Mouse (Mus musculus) heart, embryonic 13.5 days (tissue): Measurements from ENCODE around the gene Galnt6. TPM values are rescaled to one million over a fixed set of nuclear protein-coding genes. Genes with fewer than 3 reads are reported as not detected.
"Not testable (repeated sequence)": the region's sequence is repeated elsewhere in the genome, so short reads cannot be mapped to it uniquely, and the experiment has no call there.

Experiments used
- ATAC-seq: fragments of 200-750 bp; cut with Nextera tagmentation; 2 replicates; pipeline ENCODE4 v1.8.0; 2017; ENCODE audit warnings: moderate TSS enrichment; ENCODE audit not compliant: insufficient number of reproducible peaks, low FRiP score, low TSS enrichment; ENCODE audit errors: extremely low read depth
- H3K27ac ChIP-seq: fragments of 300-500 bp; sonication (generic); replicated peaks from 2 replicates; pipeline ENCODE4 v1.5.1; 2015; ENCODE audit warnings: moderate library complexity, mild to moderate bottlenecking, inconsistent platforms
- H3K27me3 ChIP-seq: fragments of 300-500 bp; sonication (generic); replicated peaks from 2 replicates; pipeline ENCODE4 v1.6.1; 2015; ENCODE audit warnings: mild to moderate bottlenecking, inconsistent platforms
- H3K36me3 ChIP-seq: fragments of 300-500 bp; sonication (generic); 2 replicates; pipeline ENCODE4 v1.6.1; 2015; ENCODE audit warnings: mild to moderate bottlenecking, inconsistent platforms
- H3K4me1 ChIP-seq: fragments of 300-500 bp; sonication (generic); 2 replicates; pipeline ENCODE4 v1.6.1; 2015; ENCODE audit warnings: inconsistent platforms
- H3K4me2 ChIP-seq: fragments of 300-500 bp; sonication (generic); 2 replicates; pipeline ENCODE4 v1.6.1; 2015; ENCODE audit warnings: inconsistent platforms, mild to moderate bottlenecking, moderate library complexity
- H3K4me3 ChIP-seq: fragments of 300-500 bp; sonication (generic); 2 replicates; pipeline ENCODE4 v1.5.1; 2015; ENCODE audit warnings: moderate library complexity, mild to moderate bottlenecking, inconsistent platforms
- H3K9ac ChIP-seq: fragments of 300-500 bp; sonication (generic); 2 replicates; pipeline ENCODE4 v1.6.1; 2015; ENCODE audit warnings: inconsistent platforms, mild to moderate bottlenecking, moderate library complexity
- H3K9me3 ChIP-seq: fragments of 300-500 bp; sonication (generic); 2 replicates; pipeline ENCODE4 v1.6.1; 2016; ENCODE audit warnings: inconsistent platforms
- WGBS: fragments of 180-500 bp; shearing (Covaris S2); methylation state at CpG from one replicate; pipeline ENCODE4 v1.1.7; 2015; ENCODE audit warnings: mixed read lengths; 5-methylcytosine and 5-hydroxymethylcytosine counted together
- polyA plus RNA-seq: library from polyadenylated mRNA; unstranded; fragments of >200 nt; fragmentation: Nextera tagmentation; extraction: Ambion mirVana; gene quantifications from 2 replicates; pipeline ENCODE4 v1.2.1, GENCODE M21; 2015

The Galnt6 gene
- polyA plus RNA-seq: 0.09 and 0.13 TPM in 2 replicates

DNA sequence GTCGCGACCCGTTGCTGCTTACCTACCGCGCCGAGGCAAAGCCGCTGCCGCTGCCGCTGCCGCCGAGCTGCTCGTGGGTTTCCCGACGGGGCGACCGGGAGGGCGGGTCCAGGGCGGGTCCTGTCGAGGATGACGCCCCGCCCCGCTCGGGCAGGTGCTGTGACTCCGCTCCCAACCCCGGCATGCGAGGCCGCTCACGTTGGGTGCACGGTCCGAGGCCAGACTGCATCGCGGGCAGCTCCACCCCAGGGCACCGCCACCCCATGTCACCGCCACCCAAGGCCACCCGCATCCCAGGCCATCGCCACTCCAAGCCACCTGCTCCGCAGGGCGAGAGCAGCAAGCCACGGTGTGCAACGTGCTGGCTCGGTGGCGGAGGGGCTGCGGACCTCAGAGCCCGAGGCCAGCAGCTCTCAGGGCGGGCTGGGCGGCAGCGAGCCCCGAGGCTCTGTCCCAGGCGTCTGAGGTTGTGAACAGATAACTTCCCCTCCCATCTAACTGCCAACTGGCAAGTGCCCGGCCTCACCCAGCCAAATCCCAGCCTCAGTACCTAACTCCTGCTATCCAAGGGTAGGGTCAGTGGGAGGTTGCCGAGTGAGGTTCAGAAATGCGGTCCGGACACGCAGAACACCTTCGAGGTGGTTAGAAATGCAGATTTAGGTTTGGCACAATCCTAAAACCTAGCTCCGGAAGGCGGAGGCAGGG, at the start of gene Galnt6:
Gene Galnt6, minus strand, starts transcription at position 96 of the 705 bp plus-strand sequence.
- Histone ChIP-seq H3K4me2 (peak within 1 kb of the TSS; percentile 62), H3K9me3 (no peaks in the 10 kb centered on the region), H3K4me1 (peaks cover 19% of the 10 kb centered on the region), H3K27ac (no peak within 1 kb of the TSS), H3K27me3 (peaks cover 71% of the 10 kb centered on the region), H3K9ac (peak within 1 kb of the TSS; percentile 50), H3K4me3 (peak within 1 kb of the TSS; percentile 39), H3K36me3 (no peaks in the 10 kb centered on the region)
- no peak for ATAC-seq
- WGBS: 6% methylated on average over 57 of the region's 57 CpGs

DNA sequence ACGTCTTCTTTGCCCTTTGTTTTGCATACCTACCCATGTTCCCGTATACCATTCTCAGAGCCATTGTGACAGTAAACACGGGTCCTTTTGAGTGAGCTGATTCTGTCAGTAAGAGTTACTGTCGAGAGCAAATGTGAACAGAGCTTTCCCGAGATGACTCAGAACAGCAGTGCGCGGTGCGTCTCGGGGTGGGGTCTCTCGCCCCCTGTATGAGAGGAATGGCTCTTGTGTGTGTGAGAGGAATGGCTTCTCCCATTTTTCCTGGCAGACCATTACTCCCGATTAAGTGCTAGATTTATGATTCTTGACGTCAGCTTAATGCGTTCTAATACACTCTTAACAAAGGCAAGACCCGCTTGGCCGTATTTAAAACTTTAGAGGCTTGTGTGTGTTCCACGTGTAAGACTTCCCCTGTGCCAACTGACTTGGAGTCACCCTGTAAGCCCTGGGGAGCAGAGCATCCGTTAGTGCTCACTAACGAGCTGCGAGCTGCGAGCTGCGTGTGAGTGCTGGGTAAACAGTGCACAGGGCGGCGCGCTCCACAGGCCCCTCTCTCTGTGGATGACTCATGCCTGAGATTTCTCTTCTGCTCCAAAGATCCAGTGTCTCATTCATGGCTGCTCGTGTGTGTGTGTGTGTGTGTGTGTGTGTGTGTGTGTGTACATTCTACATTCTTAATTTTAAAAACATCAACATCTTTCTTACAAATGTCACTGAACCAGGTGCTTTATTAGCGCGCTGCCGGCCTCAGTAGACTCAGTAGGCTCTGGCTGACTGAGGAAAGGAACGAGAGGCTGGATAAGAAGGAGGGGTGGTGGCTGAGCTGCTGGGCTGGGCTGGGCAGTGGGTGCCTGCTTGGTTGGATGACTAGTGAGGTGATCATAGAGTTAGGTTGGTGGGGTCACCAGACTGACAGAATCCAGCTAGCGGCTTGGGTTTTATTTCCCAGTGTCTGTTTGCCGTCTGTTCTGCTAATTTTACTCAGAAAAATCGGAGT, 48.1 kb upstream of the Galnt6 start:
- peaks cover 90% of the 10 kb centered on the region for H3K27me3 ChIP-seq

GRCm38 (mm10) chr15:100776424-100776823, 47.2 kb upstream of the Galnt6 start:
- no peak overlapping the region for H3K4me3 ChIP-seq
- no peak for ATAC-seq
- peaks cover 91% of the 10 kb centered on the region for H3K27me3 ChIP-seq
- no peak overlapping the region for H3K27ac ChIP-seq
- H3K4me2 ChIP-seq: no peak overlapping the region
- H3K4me1 ChIP-seq: peaks cover 20% of the 10 kb centered on the region
- H3K9me3 ChIP-seq: no peaks in the 10 kb centered on the region
- WGBS: 80% methylated on average over 3 of the region's 3 CpGs
- no peak overlapping the region for H3K9ac ChIP-seq
- no peaks in the 10 kb centered on the region for H3K36me3 ChIP-seq

More for the DNA sequence above, 48.1 kb upstream of the Galnt6 start:
- no peak overlapping the region for H3K27ac ChIP-seq
- H3K4me1 ChIP-seq: peaks cover 20% of the 10 kb centered on the region
- H3K9ac ChIP-seq: no peak overlapping the region
- no peaks in the 10 kb centered on the region for H3K9me3 ChIP-seq
- H3K4me3 ChIP-seq: no peak overlapping the region
- ATAC-seq: no peak
- no peaks in the 10 kb centered on the region for H3K36me3 ChIP-seq
- no peak overlapping the region for H3K4me2 ChIP-seq
- WGBS: 58% methylated on average over 32 of the region's 32 CpGs

DNA sequence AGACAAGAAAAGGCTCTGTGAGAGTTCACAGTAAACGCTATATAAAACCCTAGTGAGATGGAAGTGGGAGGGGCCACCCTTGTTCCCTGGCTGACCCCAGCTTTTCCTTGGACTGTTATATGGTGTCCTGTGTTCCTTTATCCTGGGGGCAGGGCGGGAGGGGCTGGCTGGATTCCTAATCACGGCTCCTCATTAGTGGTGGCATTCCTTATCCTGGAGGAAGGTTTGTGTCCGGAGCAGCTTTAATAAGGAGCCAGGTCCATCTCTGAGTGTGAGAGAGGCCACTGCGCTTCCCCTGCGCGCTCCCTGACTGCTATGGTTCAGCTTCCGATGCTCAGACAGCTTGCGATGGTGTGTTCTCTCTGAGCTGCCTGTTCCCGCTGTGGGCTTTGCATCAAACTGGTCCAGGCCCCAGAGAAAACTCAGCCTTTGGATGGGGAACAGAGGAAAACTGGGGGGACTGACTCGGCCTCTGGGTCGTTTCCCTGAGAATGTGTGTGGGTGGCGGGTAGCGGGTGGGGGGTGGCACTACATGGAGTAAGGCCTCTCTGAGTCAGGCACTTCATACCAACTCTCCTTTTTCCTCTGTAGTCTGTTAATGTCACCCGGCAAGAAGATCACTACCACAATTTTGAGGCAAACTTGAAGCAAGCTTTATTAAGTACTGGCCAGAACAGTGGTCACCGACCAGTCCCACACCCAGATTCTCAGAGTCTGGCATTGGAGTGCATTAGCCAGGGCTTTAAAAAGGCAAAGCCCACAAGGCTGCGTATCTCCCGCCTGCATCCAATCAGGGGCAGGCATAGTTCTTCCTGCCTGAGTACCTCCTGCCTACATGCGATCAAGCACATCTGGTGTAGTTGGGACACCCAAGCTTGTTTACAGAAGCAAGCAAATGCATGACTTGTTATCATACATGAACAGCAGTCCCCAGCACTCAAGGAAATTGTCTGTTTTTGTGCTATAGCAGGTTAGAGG, 46.3 kb upstream of the Galnt6 start:
- ATAC-seq: no peak
- no peaks in the 10 kb centered on the region for H3K36me3 ChIP-seq
- no peak overlapping the region for H3K9ac ChIP-seq
- H3K4me2 ChIP-seq: no peak overlapping the region
- no peaks in the 10 kb centered on the region for H3K9me3 ChIP-seq
- 53% methylated on average over 19 of the region's 19 CpGs for WGBS
- H3K4me1 ChIP-seq: peaks cover 19% of the 10 kb centered on the region
- no peak overlapping the region for H3K27ac ChIP-seq
- H3K27me3 ChIP-seq: peaks cover 91% of the 10 kb centered on the region
- no peak overlapping the region for H3K4me3 ChIP-seq

DNA sequence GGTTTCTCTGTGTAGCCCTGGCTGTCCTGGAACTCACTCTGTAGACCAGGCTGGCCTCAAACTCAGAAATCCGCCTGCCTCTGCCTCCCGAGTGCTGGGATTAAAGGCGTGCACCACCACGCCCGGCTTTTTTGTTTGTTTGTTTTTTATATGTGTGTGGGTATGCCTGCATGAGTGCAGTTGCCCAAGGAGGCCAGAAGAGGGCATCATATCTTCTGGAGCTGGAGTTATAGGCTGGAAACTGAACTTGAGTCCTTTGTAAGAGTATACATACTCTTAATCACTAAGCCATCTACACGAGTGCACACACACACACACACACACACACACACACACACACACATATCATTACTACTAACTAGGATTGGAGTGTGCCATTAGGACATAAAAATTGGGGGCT, 44.7 kb upstream of the Galnt6 start:
- H3K9ac ChIP-seq, H3K4me2 ChIP-seq, H3K27ac ChIP-seq, H3K36me3 ChIP-seq, H3K4me3 ChIP-seq, H3K4me1 ChIP-seq, ATAC-seq, H3K9me3 ChIP-seq: not testable (repeated sequence)
- WGBS: 87% methylated on average over 6 of the region's 6 CpGs
- peaks cover 91% of the 10 kb centered on the region for H3K27me3 ChIP-seq

DNA sequence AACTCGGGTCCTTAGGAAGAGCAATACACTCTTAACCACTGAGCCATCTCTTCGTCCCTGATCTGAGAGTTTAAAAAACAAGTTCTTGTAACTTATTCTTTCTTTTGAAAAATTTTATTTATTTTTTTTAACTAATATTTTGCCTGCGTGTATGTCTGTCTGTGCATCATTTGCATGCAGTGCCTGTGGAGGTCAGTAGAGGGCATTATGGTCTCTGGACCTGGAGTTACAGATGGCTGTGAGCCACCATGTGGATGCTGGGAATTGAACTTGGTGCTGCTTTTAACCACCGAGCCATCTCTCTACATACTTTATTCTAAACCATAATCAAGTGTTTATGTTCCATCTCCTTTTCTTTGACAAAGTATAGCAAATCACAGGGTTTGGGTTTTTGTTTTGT, 43.5 kb upstream of the Galnt6 start:
- Histone ChIP-seq H3K9me3 (0 out of 2 replicates have a peak, but pooled peaks cover 6% of the 10 kb centered on the region), H3K4me3 (no peak overlapping the region), H3K36me3 (no peaks in the 10 kb centered on the region), H3K9ac (no peak overlapping the region), H3K27ac (no peak overlapping the region), H3K4me2 (no peak overlapping the region), H3K27me3 (peaks cover 91% of the 10 kb centered on the region), H3K4me1 (peaks cover 9% of the 10 kb centered on the region)
- 77% methylated on average over 4 of the region's 4 CpGs for WGBS
- no peak for ATAC-seq

- Histone ChIP-seq H3K27me3 (peaks cover 91% of the 10 kb centered on the region), H3K36me3 (no peaks in the 10 kb centered on the region), H3K4me3 (no peak overlapping the region), H3K4me1 (peaks cover 5% of the 10 kb centered on the region), H3K4me2 (no peak overlapping the region), H3K27ac (no peak overlapping the region), H3K9ac (no peak overlapping the region), H3K9me3 (0 out of 2 replicates have a peak, but pooled peaks cover 6% of the 10 kb centered on the region)
- 89% methylated on average over 5 of the region's 5 CpGs for whole genome bisulfite sequencing
- ATAC-seq: no peak
Observed at GRCm38 (mm10) chr15:100770338-100770737, 41.2 kb upstream of the Galnt6 start.

- not testable (repeated sequence) for H3K27ac ChIP-seq, H3K4me1 ChIP-seq, H3K9ac ChIP-seq, ATAC-seq, H3K9me3 ChIP-seq, H3K36me3 ChIP-seq, H3K4me3 ChIP-seq, H3K4me2 ChIP-seq
- WGBS: 44% methylated on average over 4 of the region's 4 CpGs
- peaks cover 93% of the 10 kb centered on the region for H3K27me3 ChIP-seq
Observed at GRCm38 (mm10) chr15:100769023-100769422, 39.8 kb upstream of the Galnt6 start.

DNA sequence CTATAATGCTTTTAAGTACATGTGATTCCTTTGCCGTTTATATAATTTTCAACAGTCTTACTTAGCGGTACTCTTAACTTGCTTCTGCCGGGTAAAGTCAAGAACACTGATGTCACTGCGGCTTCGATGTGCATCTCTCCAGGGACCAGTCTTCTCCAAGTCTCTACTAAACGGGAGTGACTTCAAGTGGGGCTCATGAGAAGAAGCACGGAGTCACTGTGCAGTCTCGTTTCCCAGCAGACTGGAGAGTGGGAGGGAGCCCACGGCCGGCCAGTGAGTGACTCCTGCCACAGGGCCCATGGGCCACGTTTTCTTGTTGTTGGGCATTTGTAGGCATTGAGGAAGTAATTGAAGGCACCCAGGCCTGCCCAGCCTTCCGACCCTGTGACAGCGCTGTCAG, 38.7 kb upstream of the Galnt6 start:
- H3K9ac ChIP-seq: no peak overlapping the region
- no peaks in the 10 kb centered on the region for H3K36me3 ChIP-seq
- H3K9me3 ChIP-seq: 0 out of 2 replicates have a peak, but pooled peaks cover 6% of the 10 kb centered on the region
- H3K4me2 ChIP-seq: no peak overlapping the region
- no peaks in the 10 kb centered on the region for H3K4me1 ChIP-seq
- no peak overlapping the region for H3K27ac ChIP-seq
- no peak overlapping the region for H3K4me3 ChIP-seq
- WGBS: 80% methylated on average over 13 of the region's 13 CpGs
- peaks cover 95% of the 10 kb centered on the region for H3K27me3 ChIP-seq
- no peak for ATAC-seq

DNA sequence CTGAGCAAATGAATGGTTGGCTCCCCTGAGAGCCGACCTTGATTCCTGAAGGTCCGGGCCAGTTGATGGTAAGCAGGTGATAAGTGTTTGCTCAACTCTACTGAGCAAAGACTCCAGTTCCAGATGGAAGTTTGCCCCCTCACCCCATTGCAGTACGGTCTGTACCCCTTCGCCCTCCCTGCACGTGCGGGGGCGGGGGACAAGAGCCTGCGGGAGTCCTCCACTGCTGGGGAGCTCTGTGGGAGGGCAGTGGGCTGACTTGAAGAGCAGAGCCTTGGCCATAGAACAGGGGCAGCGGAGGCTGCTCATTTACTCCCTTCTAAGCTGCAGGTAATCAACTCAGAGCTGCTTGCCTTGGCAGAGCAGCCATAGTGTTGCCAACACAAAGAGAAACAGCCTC, 37.6 kb upstream of the Galnt6 start:
- H3K4me2 ChIP-seq: no peak overlapping the region
- H3K4me1 ChIP-seq: peaks cover 5% of the 10 kb centered on the region; the same call in 1 of the 2 replicates
- no peak overlapping the region for H3K27ac ChIP-seq
- WGBS: 67% methylated on average over 9 of the region's 9 CpGs
- H3K9ac ChIP-seq: no peak overlapping the region
- no peak overlapping the region for H3K4me3 ChIP-seq
- no peak for ATAC-seq
- peaks cover 96% of the 10 kb centered on the region for H3K27me3 ChIP-seq
- no peaks in the 10 kb centered on the region for H3K36me3 ChIP-seq
- 0 out of 2 replicates have a peak, but pooled peaks cover 6% of the 10 kb centered on the region for H3K9me3 ChIP-seq
